Mouse (Mus musculus): Measurements from ENCODE around the gene Gdpd2. TPM values are rescaled to one million over a fixed set of nuclear protein-coding genes. Genes with fewer than 3 reads are reported as not detected.

Gene Gdpd2
- under 1 TPM in 2 of 4 experiments, not detected in 2; 0.15 to 0.24 TPM for total RNA-seq (2022)

DNA sequence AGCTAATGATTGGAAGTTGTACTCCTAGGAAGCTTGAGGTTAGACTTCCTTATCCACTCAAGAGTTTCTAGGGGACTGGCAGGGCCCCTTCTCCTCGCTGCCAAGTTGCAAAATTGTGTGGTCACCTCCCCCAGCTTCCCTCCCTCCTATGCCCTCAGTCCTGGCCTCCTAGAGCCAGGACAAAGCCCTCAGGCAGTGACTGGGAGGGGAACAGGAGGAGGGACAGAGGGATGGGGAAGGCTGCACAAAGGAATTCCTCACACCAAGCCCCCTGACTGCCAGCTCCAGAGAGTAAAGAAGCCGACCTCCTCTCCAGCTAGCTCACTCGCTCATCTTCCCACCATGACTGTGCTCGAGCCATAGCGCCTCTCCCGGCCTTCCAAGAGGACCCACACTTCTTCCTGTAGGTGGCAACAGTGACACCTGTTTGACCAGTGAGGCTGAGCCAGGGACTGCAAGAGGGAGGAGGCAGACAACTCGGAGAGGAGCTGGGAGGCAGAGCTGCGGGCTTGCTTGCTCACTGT, at the start of gene Gdpd2:
Gene Gdpd2 (plus strand): TSS at position 209 of the 524 bp plus-strand sequence.
- no peak for DNase-seq

- no peak for DNase-seq
These were observed 43.1 kb upstream of the Gdpd2 start for GRCm38 (mm10) chrX:100686527-100686926.

DNA sequence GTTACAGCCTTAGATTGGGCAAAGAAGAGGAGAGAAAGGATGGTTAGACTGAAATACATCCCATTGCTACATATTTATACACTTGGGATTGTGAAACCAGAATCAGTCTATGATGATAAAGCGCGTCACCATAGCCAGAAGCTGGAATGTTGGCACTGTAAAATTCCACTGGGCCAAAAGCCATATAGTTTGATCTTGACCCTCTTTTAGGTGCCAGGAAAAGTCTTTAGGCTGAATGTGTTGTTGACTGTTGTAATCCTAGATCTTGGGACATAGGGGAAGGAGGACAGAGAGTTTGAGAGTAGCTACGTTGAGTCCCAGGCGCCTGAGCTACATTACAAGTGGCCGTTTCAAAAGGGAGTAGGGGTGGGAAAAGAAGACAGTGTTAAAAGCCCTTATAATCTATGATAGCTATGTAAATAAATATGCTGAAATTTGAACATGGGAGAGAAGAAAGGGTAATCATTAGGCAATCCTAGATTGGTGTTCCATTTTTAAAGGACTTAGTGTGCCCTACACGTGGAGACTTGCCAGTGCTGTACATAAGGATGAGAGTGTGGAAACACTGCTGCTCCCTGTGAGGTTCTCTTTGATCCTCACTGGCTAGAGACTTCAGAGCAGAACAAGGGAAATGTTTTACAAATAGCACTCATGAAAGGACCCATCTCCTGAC, 42.2 kb upstream of the Gdpd2 start:
- peak; percentile 7 for DNase-seq

GRCm38 (mm10) chrX:100688033-100688370, 41.7 kb upstream of the Gdpd2 start:
- DNase-seq: no peak

GRCm38 (mm10) chrX:100696776-100697175, 32.9 kb upstream of the Gdpd2 start:
- no peak for DNase-seq

DNA sequence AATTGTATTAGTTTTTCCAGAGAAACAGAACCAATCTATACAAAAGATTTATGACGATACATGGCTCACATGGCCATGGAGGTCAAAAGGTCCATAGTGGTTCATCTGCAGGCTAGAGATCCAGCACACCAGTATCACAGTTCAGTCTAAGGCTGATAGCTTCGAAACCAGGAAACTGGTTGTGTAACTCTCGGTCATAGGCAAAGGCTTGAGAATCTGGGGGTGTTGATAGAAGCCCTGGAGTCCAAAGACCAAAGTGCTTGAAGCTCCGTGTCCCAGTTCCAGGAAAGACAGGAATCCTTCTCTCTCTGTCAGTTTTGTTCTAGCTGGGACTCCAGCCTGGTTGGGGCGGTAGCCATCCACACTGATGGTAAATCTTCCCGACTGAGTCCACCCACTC, 21.6 kb upstream of the Gdpd2 start:
- DNase-seq: no peak

- no peak for DNase-seq
These were observed 13.5 kb upstream of the Gdpd2 start for GRCm38 (mm10) chrX:100716173-100716572.

DNA sequence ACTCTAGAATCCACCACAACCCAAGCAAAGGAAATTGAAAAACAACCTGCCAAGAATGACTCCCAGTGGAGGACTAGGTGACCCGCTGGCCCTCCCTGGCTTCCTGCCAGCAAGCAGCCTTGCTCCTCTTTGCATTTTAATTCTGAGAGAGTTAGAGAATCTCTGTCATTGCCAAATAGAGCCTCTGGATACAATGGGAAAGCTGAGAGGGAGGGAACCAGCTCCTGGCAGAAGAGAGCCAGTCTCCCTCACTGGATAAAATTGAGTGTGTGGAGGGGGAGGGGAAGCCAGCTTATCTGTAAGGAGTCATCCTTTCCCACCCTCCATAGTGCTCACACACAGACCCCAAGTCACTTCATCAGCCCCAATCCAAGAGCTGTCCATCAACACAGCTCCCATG, 726 bp upstream of the Gdpd2 start:
- no peak for DNase-seq

DNA sequence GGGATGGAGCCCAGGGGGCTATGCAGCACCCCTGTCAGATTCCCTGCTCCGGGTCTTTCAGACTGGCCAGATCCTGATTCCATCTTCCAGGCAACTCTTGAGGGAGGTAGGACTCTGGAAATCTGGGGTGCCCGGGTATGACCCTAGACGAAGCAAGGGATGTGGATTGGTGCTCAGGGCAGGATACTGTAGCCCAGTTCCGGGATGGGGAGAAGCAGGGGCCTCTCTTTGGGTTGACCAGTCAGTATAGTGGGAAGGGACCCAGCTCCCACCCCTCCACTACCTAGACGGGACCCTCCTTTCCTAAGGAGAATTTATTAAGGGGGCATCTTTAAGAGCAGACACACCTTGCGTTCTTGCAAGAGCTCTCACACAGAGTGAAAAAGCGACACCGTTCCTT, 593 bp downstream of the Gdpd2 start:
- no peak for DNase-seq

- DNase-seq: no peak
These were observed 4.7 kb downstream of the Gdpd2 start for GRCm38 (mm10) chrX:100734359-100734758.

- DNase-seq: peak; percentile 27
These were observed 9.2 kb downstream of the Gdpd2 start for GRCm38 (mm10) chrX:100738918-100739317.

GRCm38 (mm10) chrX:100739443-100739842, 9.8 kb downstream of the Gdpd2 start:
- no peak for DNase-seq

- DNase-seq: no peak
These were observed 11.1 kb downstream of the Gdpd2 start for GRCm38 (mm10) chrX:100740785-100741184.

GRCm38 (mm10) chrX:100741940-100742339, 12.3 kb downstream of the Gdpd2 start:
- DNase-seq: no peak

DNA sequence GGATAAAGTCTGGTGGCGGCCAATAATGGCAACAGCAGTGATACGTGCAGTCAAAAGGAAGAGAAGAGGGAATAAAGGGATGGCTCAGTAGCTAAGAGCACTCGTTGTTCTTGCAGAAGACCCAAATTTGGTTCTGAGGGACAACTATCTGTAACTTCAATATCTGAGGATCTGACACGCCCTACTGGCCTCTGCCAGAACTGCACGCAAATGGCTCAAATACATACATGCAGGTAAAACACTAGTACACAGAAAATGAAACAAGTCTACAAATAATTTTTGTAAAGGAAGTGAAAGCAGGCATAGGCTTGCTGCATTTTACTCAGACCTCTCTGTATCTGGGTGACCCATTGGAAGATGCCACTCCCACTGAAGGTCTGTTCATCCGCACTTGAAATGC, 36.2 kb downstream of the Gdpd2 start:
- DNase-seq: no peak

GRCm38 (mm10) chrX:100767181-100767884, 37.7 kb downstream of the Gdpd2 start, which contains the start of gene Dlg3:
Dlg3 (plus strand) TSS chrX:100767722.
- DNase-seq: no peak

- DNase-seq: no peak
These were observed 38.4 kb downstream of the Gdpd2 start for GRCm38 (mm10) chrX:100767885-100768626.

- DNase-seq: no peak
These were observed 39.6 kb downstream of the Gdpd2 start for GRCm38 (mm10) chrX:100769281-100769680.

DNA sequence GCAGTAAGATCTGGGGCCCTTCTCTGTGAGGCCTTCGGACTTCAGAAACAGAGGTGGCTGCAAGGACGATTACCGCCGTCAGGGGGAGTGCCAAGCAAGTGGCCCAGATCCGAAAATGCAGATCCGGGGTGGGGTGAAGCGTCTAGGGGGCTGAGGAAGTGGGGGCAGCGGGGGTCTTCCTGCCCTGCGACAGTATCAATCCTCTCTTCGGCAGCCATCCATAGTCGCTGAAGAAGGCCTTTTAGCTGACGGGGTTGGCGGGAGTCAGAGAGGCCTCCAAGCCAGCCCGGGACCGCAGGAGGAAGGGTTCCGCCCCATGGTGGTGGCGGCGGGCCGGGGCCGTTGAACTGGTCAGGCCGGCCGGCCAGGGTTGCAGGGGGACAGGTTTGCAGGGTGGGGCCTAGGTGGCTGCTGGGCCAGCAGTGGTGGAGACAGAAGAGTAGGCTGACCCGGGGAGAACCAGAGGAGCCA, 44.7 kb downstream of the Gdpd2 start:
- peak; percentile 31 for DNase-seq

DNA sequence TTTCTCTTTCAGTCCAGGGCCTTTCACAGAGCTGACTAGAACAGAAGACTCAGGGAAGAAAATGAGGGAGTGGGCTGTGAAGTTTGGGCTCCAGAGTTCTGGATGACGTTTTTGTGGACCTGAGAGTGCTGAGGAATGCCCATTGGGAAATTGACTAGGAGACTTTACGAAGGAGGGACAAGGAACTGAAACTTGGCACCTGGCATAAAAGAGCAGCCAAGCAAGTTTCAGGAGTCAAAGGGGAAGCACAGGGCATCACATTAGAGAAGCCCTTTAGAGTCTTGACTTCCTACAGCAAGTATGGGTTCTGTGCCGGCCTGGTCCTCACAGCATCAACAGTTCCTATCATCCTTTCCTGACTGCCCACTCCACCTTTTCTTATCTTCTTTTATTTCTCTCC, 45.7 kb downstream of the Gdpd2 start:
- no peak for DNase-seq

- DNase-seq: peak; percentile 28
These were observed 46.8 kb downstream of the Gdpd2 start for GRCm38 (mm10) chrX:100776494-100776893.

DNA sequence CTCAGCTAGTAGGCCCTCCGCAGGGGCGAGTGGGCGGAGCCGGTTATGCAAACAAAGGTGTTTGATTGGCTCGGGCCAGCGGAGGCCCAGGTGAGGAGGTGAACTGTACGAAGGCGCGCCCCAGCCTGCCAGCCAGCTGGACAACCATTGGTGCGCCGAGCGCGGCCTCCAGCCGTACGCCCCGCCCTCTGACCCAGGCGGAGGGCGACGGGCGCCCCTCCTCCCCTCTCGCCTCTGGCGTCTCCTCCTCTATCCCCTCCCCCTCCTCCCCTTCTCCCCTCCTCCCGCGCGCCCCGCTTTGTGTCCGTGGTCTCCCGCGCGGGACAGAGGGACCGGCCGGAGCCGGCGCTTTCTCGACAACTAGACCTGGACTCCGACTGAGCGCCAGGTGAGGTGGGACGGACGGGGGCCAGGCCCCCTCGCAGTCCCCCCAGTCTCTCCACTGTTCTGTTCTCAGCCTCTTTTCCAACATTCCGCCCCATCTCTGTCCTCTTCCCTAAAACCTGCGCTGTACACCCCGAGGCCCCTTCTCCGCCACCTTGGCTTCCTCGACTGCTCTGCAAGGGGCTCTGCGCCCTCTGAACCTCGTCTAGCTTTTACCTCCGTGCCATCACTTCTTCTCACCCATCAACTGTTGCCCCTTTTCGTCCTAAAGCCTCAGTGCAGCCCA, 47.4 kb downstream of the Gdpd2 start:
- peak; percentile 72 for DNase-seq
